Mouse (Mus musculus): ENCODE results near the gene Trim14.

The Trim14 gene

GRCm38 (mm10) chr4:46502606-46503502, 33.1 kb downstream of the Trim14 start:
- TF ChIP-seq POU5F1 (IDR thresholded peaks at IDR 0.05; ENCODE audit: borderline replicate concordance, low read length) (no peak), CTCF (conservative IDR thresholded peaks at IDR 0.05; ENCODE audit: low read length) (no peak), NANOG (IDR thresholded peaks at IDR 0.05; ENCODE audit: borderline replicate concordance, low read length) (no peak)
- H3K36me3 ChIP-seq (ENCODE audit: insufficient read depth, low read length): peaks cover 53% of the 10 kb centered on the region
- H3K27me3 ChIP-seq (ENCODE audit: insufficient read depth, low read length): peaks cover 22% of the 10 kb centered on the region
- H3K4me1 ChIP-seq (replicated peaks; ENCODE audit: low read depth, low read length): peaks cover 56% of the 10 kb centered on the region
- H3K4me3 ChIP-seq (replicated peaks; ENCODE audit: low read length): 0 out of 2 replicates have a peak overlapping the region, but pooled peaks have one; percentile 23
- H3K9me3 ChIP-seq (ENCODE audit: low read length): no peaks in the 10 kb centered on the region

GRCm38 (mm10) chr4:46498976-46499375, 37.0 kb downstream of the Trim14 start:
- no peak overlapping the region for H3K4me3 ChIP-seq (replicated peaks; ENCODE audit: low read length)
- TF ChIP-seq NANOG (IDR thresholded peaks at IDR 0.05; ENCODE audit: borderline replicate concordance, low read length) (no peak), CTCF (conservative IDR thresholded peaks at IDR 0.05; ENCODE audit: low read length) (peak; percentile 99)
- H3K4me1 ChIP-seq (replicated peaks; ENCODE audit: low read depth, low read length): peaks cover 50% of the 10 kb centered on the region
- H3K36me3 ChIP-seq (ENCODE audit: insufficient read depth, low read length): peaks cover 78% of the 10 kb centered on the region
- H3K9me3 ChIP-seq (ENCODE audit: low read length): no peaks in the 10 kb centered on the region
- no peaks in the 10 kb centered on the region for H3K27me3 ChIP-seq (ENCODE audit: insufficient read depth, low read length)

GRCm38 (mm10) chr4:46498511-46498910, 37.4 kb downstream of the Trim14 start:
- H3K9me3 ChIP-seq (ENCODE audit: low read length): no peaks in the 10 kb centered on the region

GRCm38 (mm10) chr4:46497286-46497892, 38.6 kb downstream of the Trim14 start:
- TF ChIP-seq POU5F1 (IDR thresholded peaks at IDR 0.05; ENCODE audit: borderline replicate concordance, low read length) (no peak), CTCF (conservative IDR thresholded peaks at IDR 0.05; ENCODE audit: low read length) (peak; percentile 100)
- H3K9me3 ChIP-seq (ENCODE audit: low read length): no peaks in the 10 kb centered on the region
- no peaks in the 10 kb centered on the region for H3K27me3 ChIP-seq (ENCODE audit: insufficient read depth, low read length)
- H3K4me1 ChIP-seq (replicated peaks; ENCODE audit: low read depth, low read length): peaks cover 47% of the 10 kb centered on the region
- H3K4me3 ChIP-seq (replicated peaks; ENCODE audit: low read length): no peak overlapping the region
- H3K36me3 ChIP-seq (ENCODE audit: insufficient read depth, low read length): peaks cover 80% of the 10 kb centered on the region

More at GRCm38 (mm10) chr4:46498511-46498910, 37.4 kb downstream of the Trim14 start:
- TF ChIP-seq POU5F1 (IDR thresholded peaks at IDR 0.05; ENCODE audit: borderline replicate concordance, low read length) (no peak), CTCF (conservative IDR thresholded peaks at IDR 0.05; ENCODE audit: low read length) (no peak), NANOG (IDR thresholded peaks at IDR 0.05; ENCODE audit: borderline replicate concordance, low read length) (no peak)
- Histone ChIP-seq H3K4me1 (replicated peaks; ENCODE audit: low read depth, low read length) (peaks cover 50% of the 10 kb centered on the region), H3K27me3 (ENCODE audit: insufficient read depth, low read length) (no peaks in the 10 kb centered on the region), H3K36me3 (ENCODE audit: insufficient read depth, low read length) (peaks cover 78% of the 10 kb centered on the region), H3K4me3 (replicated peaks; ENCODE audit: low read length) (no peak overlapping the region)

- H3K4me3 ChIP-seq (replicated peaks; ENCODE audit: low read length): no peak overlapping the region
- no peaks in the 10 kb centered on the region for H3K27me3 ChIP-seq (ENCODE audit: insufficient read depth, low read length)
- peaks cover 78% of the 10 kb centered on the region for H3K36me3 ChIP-seq (ENCODE audit: insufficient read depth, low read length)
- TF ChIP-seq NANOG (IDR thresholded peaks at IDR 0.05; ENCODE audit: borderline replicate concordance, low read length) (no peak), CTCF (conservative IDR thresholded peaks at IDR 0.05; ENCODE audit: low read length) (no peak), POU5F1 (IDR thresholded peaks at IDR 0.05; ENCODE audit: borderline replicate concordance, low read length) (no peak)
- no peaks in the 10 kb centered on the region for H3K9me3 ChIP-seq (ENCODE audit: low read length)
- H3K4me1 ChIP-seq (replicated peaks; ENCODE audit: low read depth, low read length): peaks cover 38% of the 10 kb centered on the region
Measured at GRCm38 (mm10) chr4:46495543-46495942, 40.4 kb downstream of the Trim14 start.

- H3K9me3 ChIP-seq (ENCODE audit: low read length): no peaks in the 10 kb centered on the region
- peaks cover 63% of the 10 kb centered on the region for H3K36me3 ChIP-seq (ENCODE audit: insufficient read depth, low read length)
- H3K27me3 ChIP-seq (ENCODE audit: insufficient read depth, low read length): no peaks in the 10 kb centered on the region
- peaks cover 34% of the 10 kb centered on the region for H3K4me1 ChIP-seq (replicated peaks; ENCODE audit: low read depth, low read length)
- no peak overlapping the region for H3K4me3 ChIP-seq (replicated peaks; ENCODE audit: low read length)
- TF ChIP-seq NANOG (IDR thresholded peaks at IDR 0.05; ENCODE audit: borderline replicate concordance, low read length): no peak
- TF ChIP-seq CTCF (conservative IDR thresholded peaks at IDR 0.05; ENCODE audit: low read length): no peak
- no peak for TF ChIP-seq POU5F1 (IDR thresholded peaks at IDR 0.05; ENCODE audit: borderline replicate concordance, low read length)
Measured at GRCm38 (mm10) chr4:46493071-46493470, 42.9 kb downstream of the Trim14 start.

GRCm38 (mm10) chr4:46489028-46489925, 46.7 kb downstream of the Trim14 start, which contains the start of gene Nans:
Gene Nans, plus strand, starts transcription at chr4:46489248.
- Histone ChIP-seq H3K4me1 (replicated peaks; ENCODE audit: low read depth, low read length) (peaks cover 51% of the 10 kb centered on the region), H3K36me3 (ENCODE audit: insufficient read depth, low read length) (peaks cover 33% of the 10 kb centered on the region), H3K4me3 (replicated peaks; ENCODE audit: low read length) (peak within 1 kb of the TSS; percentile 94), H3K9me3 (ENCODE audit: low read length) (no peaks in the 10 kb centered on the region), H3K27me3 (ENCODE audit: insufficient read depth, low read length) (no peaks in the 10 kb centered on the region)
- TF ChIP-seq NANOG (IDR thresholded peaks at IDR 0.05; ENCODE audit: borderline replicate concordance, low read length): no peak
- no peak for TF ChIP-seq POU5F1 (IDR thresholded peaks at IDR 0.05; ENCODE audit: borderline replicate concordance, low read length)
- no peak for TF ChIP-seq CTCF (conservative IDR thresholded peaks at IDR 0.05; ENCODE audit: low read length)

- TF ChIP-seq CTCF (conservative IDR thresholded peaks at IDR 0.05; ENCODE audit: low read length) (no peak), POU5F1 (IDR thresholded peaks at IDR 0.05; ENCODE audit: borderline replicate concordance, low read length) (no peak), NANOG (IDR thresholded peaks at IDR 0.05; ENCODE audit: borderline replicate concordance, low read length) (no peak)
- Histone ChIP-seq H3K4me1 (replicated peaks; ENCODE audit: low read depth, low read length) (peaks cover 60% of the 10 kb centered on the region), H3K27me3 (ENCODE audit: insufficient read depth, low read length) (no peaks in the 10 kb centered on the region), H3K9me3 (ENCODE audit: low read length) (no peaks in the 10 kb centered on the region), H3K4me3 (replicated peaks; ENCODE audit: low read length) (no peak overlapping the region), H3K36me3 (ENCODE audit: insufficient read depth, low read length) (peaks cover 13% of the 10 kb centered on the region)
Measured at GRCm38 (mm10) chr4:46487348-46487747, 48.6 kb downstream of the Trim14 start.
